Mouse (Mus musculus) heart, adult 2 months (tissue): ENCODE measurements around the gene Tcp1. TPM values are rescaled to one million over a fixed set of nuclear protein-coding genes. Genes with fewer than 3 reads are reported as not detected.
"Not testable (repeated sequence)": the region's sequence is repeated elsewhere in the genome, so short reads cannot be mapped to it uniquely, and the experiment has no call there.

Source experiments
- DNase-seq, 2 experiments: peaks; one replicate each; pipeline ENCODE4 v3.0.0; 2021
- H3K27ac ChIP-seq: fragments of 200-600 bp; 2 replicates; pipeline ENCODE4 v1.8.1; 2022
- H3K27me3 ChIP-seq: fragments of 200-500 bp; 2 replicates; pipeline ENCODE4 v1.6.1; 2012; ENCODE audit warnings: mild to moderate bottlenecking, low read length, inconsistent platforms, mixed read lengths; ENCODE audit not compliant: control insufficient read depth, insufficient read depth
- H3K36me3 ChIP-seq: fragments of 200-500 bp; 2 replicates; pipeline ENCODE4 v1.6.1; 2012; ENCODE audit warnings: low read length, inconsistent platforms; ENCODE audit not compliant: control insufficient read depth, insufficient read depth
- H3K4me1 ChIP-seq: fragments of 200-500 bp; 2 replicates; pipeline ENCODE4 v1.6.1; 2011; ENCODE audit warnings: low read length; ENCODE audit not compliant: control insufficient read depth, insufficient read depth
- H3K4me3 ChIP-seq: fragments of 200-600 bp; 2 replicates; pipeline ENCODE4 v1.8.1; 2022
- H3K79me2 ChIP-seq: fragments of 200-500 bp; replicated peaks from 2 replicates; pipeline ENCODE4 v1.6.1; 2012; ENCODE audit warnings: mild to moderate bottlenecking, inconsistent platforms, low read length, moderate library complexity, mixed read lengths; ENCODE audit not compliant: control insufficient read depth, insufficient read depth
- H3K9ac ChIP-seq: fragments of 200-500 bp; 2 replicates; pipeline ENCODE4 v1.6.1; 2012; ENCODE audit warnings: low read depth, mild to moderate bottlenecking, control low read depth, inconsistent platforms, low read length, mixed read lengths
- CTCF ChIP-seq: fragments of 200-600 bp; IDR thresholded peaks from 2 replicates; pipeline ENCODE4 v1.8.1; 2022; ENCODE audit warnings: antibody characterized with exemption, mild to moderate bottlenecking, moderate library complexity
- EP300 ChIP-seq: fragments of 200-500 bp; IDR thresholded peaks from 2 replicates; pipeline ENCODE4 v1.6.1; 2011; ENCODE audit warnings: low read depth, low read length, control low read depth; ENCODE audit not compliant: insufficient read depth
- POLR2A ChIP-seq: fragments of 200-500 bp; IDR thresholded peaks from 2 replicates; pipeline ENCODE4 v1.6.1; 2011; ENCODE audit warnings: mild to moderate bottlenecking, low read depth, low read length, control low read depth; ENCODE audit not compliant: insufficient read depth
- WGBS: fragments of 180-500 bp; shearing (Covaris S2); methylation state at CpG from one replicate; pipeline ENCODE4 v1.1.7; 2018; 5-methylcytosine and 5-hydroxymethylcytosine counted together
- intact Hi-C: fragments of 180-260 bp; cut with DNase I; formaldehyde crosslinking; loops from one replicate; pipeline ENCODE4 v1.15.1; 2025
- polyA plus RNA-seq: library from polyadenylated mRNA; depleted of rRNA; stranded (reverse); fragments of >200 nt; gene quantifications from 2 replicates; pipeline ENCODE4 v1.2.3, GENCODE M21; 2012
- total RNA-seq, 2 experiments: library from RNA; stranded (reverse); gene quantifications; 2 replicates each; pipeline ENCODE4 v1.2.3; 2021

The Tcp1 gene
- total and polyA plus RNA-seq, 3 experiments = 68.6 to 196 (median 176) TPM

- no peak overlapping the region for H3K4me3 ChIP-seq
- H3K79me2 ChIP-seq = no peaks in the 10 kb centered on the region
- no peaks in the 10 kb centered on the region for H3K27me3 ChIP-seq
- TF ChIP-seq EP300 (no peak), POLR2A (no peak), CTCF (no peak)
- no peaks in the 10 kb centered on the region for H3K36me3 ChIP-seq
- WGBS = 78% methylated on average over 9 of the region's 9 CpGs
- no peak overlapping the region for H3K27ac ChIP-seq
- H3K9ac ChIP-seq = no peak overlapping the region
- DNase-seq = no peak
- intact Hi-C loops = no loop called here
- no peaks in the 10 kb centered on the region for H3K4me1 ChIP-seq
Observed at GRCm38 (mm10) chr17:12892033-12892432, 23.5 kb upstream of the Tcp1 start.

- no peak for DNase-seq
- no peak overlapping the region for H3K9ac ChIP-seq
- H3K36me3 ChIP-seq = no peaks in the 10 kb centered on the region
- H3K4me1 ChIP-seq = no peaks in the 10 kb centered on the region
- H3K4me3 ChIP-seq = no peak overlapping the region
- no peak for TF ChIP-seq POLR2A
- intact Hi-C loops = no loop called here
- no peaks in the 10 kb centered on the region for H3K27me3 ChIP-seq
- WGBS = 96% methylated on average over 5 of the region's 5 CpGs
- H3K79me2 ChIP-seq = no peaks in the 10 kb centered on the region
- no peak overlapping the region for H3K27ac ChIP-seq
Observed at GRCm38 (mm10) chr17:12897674-12898073, 17.8 kb upstream of the Tcp1 start.

GRCm38 (mm10) chr17:12898607-12899006, 16.9 kb upstream of the Tcp1 start:
- H3K27ac ChIP-seq, intact Hi-C loops, H3K36me3 ChIP-seq, H3K4me3 ChIP-seq, H3K9ac ChIP-seq, H3K4me1 ChIP-seq, DNase-seq, H3K27me3 ChIP-seq, H3K79me2 ChIP-seq: not testable (repeated sequence)
- 56% methylated on average over 2 of the region's 2 CpGs for WGBS

- intact Hi-C loops = no loop called here
- 96% methylated on average over 6 of the region's 6 CpGs for WGBS
- H3K9ac ChIP-seq = no peak overlapping the region
- no peaks in the 10 kb centered on the region for H3K36me3 ChIP-seq
- DNase-seq = no peak
- no peak overlapping the region for H3K4me3 ChIP-seq
- no peak overlapping the region for H3K27ac ChIP-seq
- TF ChIP-seq CTCF = no peak
- TF ChIP-seq EP300 = no peak
- no peak for TF ChIP-seq POLR2A
- H3K27me3 ChIP-seq = no peaks in the 10 kb centered on the region
- no peaks in the 10 kb centered on the region for H3K79me2 ChIP-seq
- no peaks in the 10 kb centered on the region for H3K4me1 ChIP-seq
Observed at GRCm38 (mm10) chr17:12902291-12902690, 13.2 kb upstream of the Tcp1 start.

GRCm38 (mm10) chr17:12903372-12904333, 11.8 kb upstream of the Tcp1 start:
- Histone ChIP-seq H3K4me1 (no peaks in the 10 kb centered on the region), H3K9ac (no peak overlapping the region), H3K79me2 (no peaks in the 10 kb centered on the region), H3K36me3 (no peaks in the 10 kb centered on the region), H3K4me3 (no peak overlapping the region), H3K27ac (no peak overlapping the region), H3K27me3 (no peaks in the 10 kb centered on the region)
- intact Hi-C loops = no loop called here
- no peak for DNase-seq
- no peak for TF ChIP-seq POLR2A
- TF ChIP-seq EP300 = no peak
- TF ChIP-seq CTCF = no peak
- 70% methylated on average over 11 of the region's 12 CpGs for WGBS

GRCm38 (mm10) chr17:12904349-12904748, 11.2 kb upstream of the Tcp1 start:
- TF ChIP-seq EP300 (no peak), CTCF (no peak), POLR2A (no peak)
- no peaks in the 10 kb centered on the region for H3K27me3 ChIP-seq
- H3K9ac ChIP-seq = no peak overlapping the region
- H3K4me1 ChIP-seq = no peaks in the 10 kb centered on the region
- no peaks in the 10 kb centered on the region for H3K79me2 ChIP-seq
- H3K36me3 ChIP-seq = no peaks in the 10 kb centered on the region
- H3K4me3 ChIP-seq = no peak overlapping the region
- DNase-seq = no peak
- 84% methylated on average over 1 of the region's 1 CpGs for WGBS
- intact Hi-C loops = no loop called here
- no peak overlapping the region for H3K27ac ChIP-seq
